Mouse (Mus musculus) midbrain, embryonic 14.5 days (tissue): ENCODE measurements around the gene Ccl17. TPM values are rescaled to one million over a fixed set of nuclear protein-coding genes. Genes with fewer than 3 reads are reported as not detected.

Experiments
- ATAC-seq: fragments of 200-750 bp; cut with Nextera tagmentation; 2 replicates; pipeline ENCODE4 v1.8.0; 2017; ENCODE audit warnings: moderate number of reproducible peaks, moderate library complexity; ENCODE audit not compliant: low FRiP score, low TSS enrichment
- DNase-seq: peaks from one replicate; pipeline ENCODE4 v3.0.0-alpha.2; 2015
- H3K27ac ChIP-seq: fragments of 300-500 bp; sonication (generic); replicated peaks from 2 replicates; pipeline ENCODE4 v1.5.1; 2014; ENCODE audit warnings: mild to moderate bottlenecking, low read depth, low read length, moderate library complexity
- H3K27me3 ChIP-seq: fragments of 300-500 bp; sonication (generic); 2 replicates; pipeline ENCODE4 v1.6.1; 2014; ENCODE audit warnings: low read length, control low read depth, mixed read lengths; ENCODE audit not compliant: control insufficient read depth, insufficient read depth
- H3K36me3 ChIP-seq: fragments of 300-500 bp; sonication (generic); 2 replicates; pipeline ENCODE4 v1.6.1; 2014; ENCODE audit warnings: low read length, control low read depth; ENCODE audit not compliant: control insufficient read depth, insufficient read depth
- H3K4me1 ChIP-seq: fragments of 300-500 bp; sonication (generic); 2 replicates; pipeline ENCODE4 v1.6.1; 2014; ENCODE audit warnings: mild to moderate bottlenecking, antibody characterized with exemption, low read length, control low read depth; ENCODE audit not compliant: control insufficient read depth, insufficient read depth
- H3K4me2 ChIP-seq: fragments of 300-500 bp; sonication (generic); 2 replicates; pipeline ENCODE4 v1.6.1; 2014; ENCODE audit warnings: mild to moderate bottlenecking, low read length, moderate library complexity
- H3K4me3 ChIP-seq: fragments of 300-500 bp; sonication (generic); replicated peaks from 2 replicates; pipeline ENCODE4 v1.5.1; 2014; ENCODE audit warnings: low read depth, low read length
- H3K9ac ChIP-seq: fragments of 300-500 bp; sonication (generic); replicated peaks from 2 replicates; pipeline ENCODE4 v1.6.1; 2014; ENCODE audit warnings: mild to moderate bottlenecking, low read length, moderate library complexity
- H3K9me3 ChIP-seq: fragments of 300-500 bp; sonication (generic); 2 replicates; pipeline ENCODE4 v1.6.1; 2016; ENCODE audit warnings: low read length, control low read depth, mixed read lengths; ENCODE audit not compliant: control insufficient read depth
- WGBS: fragments of 180-500 bp; shearing (Covaris S2); extraction: QIAGEN DNeasy Blood & Tissue Kit; methylation state at CpG from one replicate; pipeline ENCODE4 v1.1.7; 2014; 5-methylcytosine and 5-hydroxymethylcytosine counted together
- polyA plus RNA-seq: library from polyadenylated mRNA; unstranded; fragments of >200 nt; fragmentation: Nextera tagmentation; extraction: Ambion mirVana; gene quantifications from 2 replicates; pipeline ENCODE4 v1.2.1, GENCODE M21; 2014

Gene Ccl17
- polyA plus RNA-seq, 1 experiment from 2014 or later: not detected

DNA sequence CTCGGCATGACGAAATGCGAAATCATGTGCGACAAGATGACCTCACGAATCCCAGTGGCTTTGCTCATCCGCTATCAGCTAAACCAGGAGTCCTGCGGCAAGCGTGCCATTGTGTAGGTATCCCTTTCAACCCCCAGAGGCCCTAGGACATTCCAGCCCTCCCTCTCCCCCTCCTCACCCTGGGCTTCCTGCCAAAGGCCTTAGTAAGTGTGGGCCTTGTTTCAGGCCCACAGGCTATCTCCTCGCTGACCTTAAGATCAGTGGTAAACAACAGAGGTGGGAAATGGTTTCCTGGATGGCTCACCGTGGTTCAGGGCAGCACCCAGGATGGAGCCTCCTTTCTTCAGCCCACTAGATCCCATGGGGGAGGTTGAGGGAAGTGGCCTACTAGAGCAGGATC, 32.2 kb upstream of the Ccl17 start:
- Histone ChIP-seq H3K4me1 (peaks cover 22% of the 10 kb centered on the region), H3K4me2 (no peak overlapping the region), H3K4me3 (no peak overlapping the region), H3K9me3 (no peaks in the 10 kb centered on the region), H3K27ac (no peak overlapping the region), H3K36me3 (no peaks in the 10 kb centered on the region), H3K27me3 (peaks cover 5% of the 10 kb centered on the region; the same call in 1 of the 2 replicates), H3K9ac (no peak overlapping the region)
- peak; percentile 31 for DNase-seq
- WGBS: 66% methylated on average over 10 of the region's 10 CpGs
- ATAC-seq: no peak

DNA sequence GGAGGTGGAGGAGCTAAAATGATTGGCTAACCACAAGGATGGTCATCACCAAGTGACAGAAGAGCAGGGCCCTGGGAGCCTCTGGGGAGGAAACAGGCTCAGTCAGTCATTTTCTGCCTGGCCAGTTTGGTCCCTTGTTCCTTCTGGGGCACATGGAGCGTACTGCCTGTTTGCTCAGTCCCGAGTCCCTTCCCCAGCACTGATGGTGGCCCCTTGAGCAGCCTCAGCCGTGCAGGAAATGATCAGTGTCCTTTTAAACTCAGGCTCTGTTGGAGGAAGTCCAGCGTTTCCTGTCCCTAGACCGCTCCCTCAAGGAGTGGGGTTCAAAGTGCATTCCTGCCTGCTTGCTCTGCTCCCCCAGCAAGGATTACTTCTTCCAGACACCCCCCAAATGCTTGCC, 31.8 kb upstream of the Ccl17 start:
- WGBS: 84% methylated on average over 5 of the region's 5 CpGs
- no peak overlapping the region for H3K4me2 ChIP-seq
- 0 out of 2 replicates have a peak, but pooled peaks cover under 1% of the 10 kb centered on the region for H3K27me3 ChIP-seq
- no peak overlapping the region for H3K9ac ChIP-seq
- no peak overlapping the region for H3K4me3 ChIP-seq
- H3K4me1 ChIP-seq: peaks cover 18% of the 10 kb centered on the region
- H3K36me3 ChIP-seq: no peaks in the 10 kb centered on the region
- H3K9me3 ChIP-seq: no peaks in the 10 kb centered on the region
- no peak for ATAC-seq
- DNase-seq: no peak
- H3K27ac ChIP-seq: no peak overlapping the region

DNA sequence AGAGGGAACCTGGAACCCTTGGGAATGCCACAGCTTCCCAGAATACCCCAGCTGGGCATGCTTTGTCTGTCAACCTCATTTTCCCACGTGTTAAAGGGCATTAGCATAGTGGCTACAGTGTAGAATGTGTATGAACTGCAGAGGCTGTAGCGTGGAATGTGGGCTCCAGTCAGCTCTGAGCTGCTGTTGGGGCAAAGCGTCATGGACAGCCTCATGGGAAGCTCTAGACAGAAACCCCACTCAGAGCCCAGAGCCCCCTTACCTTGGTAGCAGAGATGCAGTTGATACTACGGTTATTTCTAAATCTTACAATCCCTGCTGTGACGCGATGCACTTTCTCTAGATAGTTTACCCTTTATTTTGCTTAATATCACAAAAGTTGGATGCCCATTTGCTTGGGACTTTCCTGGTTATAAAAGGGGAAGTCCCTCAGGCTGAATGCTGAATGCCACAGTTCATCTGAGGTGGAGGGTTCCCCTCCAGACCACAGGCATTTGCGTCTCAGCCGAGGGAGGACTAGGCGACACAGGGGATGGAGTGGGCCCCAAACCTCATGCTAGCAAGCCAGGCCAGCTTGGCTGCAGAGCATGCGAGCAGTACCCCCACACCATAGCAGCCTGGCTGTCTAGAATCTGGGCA, 31.2 kb upstream of the Ccl17 start:
- Histone ChIP-seq H3K27me3 (no peaks in the 10 kb centered on the region), H3K9me3 (no peaks in the 10 kb centered on the region), H3K4me2 (no peak overlapping the region), H3K4me3 (no peak overlapping the region), H3K36me3 (no peaks in the 10 kb centered on the region), H3K4me1 (peaks cover 13% of the 10 kb centered on the region), H3K9ac (no peak overlapping the region), H3K27ac (no peak overlapping the region)
- ATAC-seq: no peak
- WGBS: 73% methylated on average over 10 of the region's 10 CpGs
- no peak for DNase-seq

DNA sequence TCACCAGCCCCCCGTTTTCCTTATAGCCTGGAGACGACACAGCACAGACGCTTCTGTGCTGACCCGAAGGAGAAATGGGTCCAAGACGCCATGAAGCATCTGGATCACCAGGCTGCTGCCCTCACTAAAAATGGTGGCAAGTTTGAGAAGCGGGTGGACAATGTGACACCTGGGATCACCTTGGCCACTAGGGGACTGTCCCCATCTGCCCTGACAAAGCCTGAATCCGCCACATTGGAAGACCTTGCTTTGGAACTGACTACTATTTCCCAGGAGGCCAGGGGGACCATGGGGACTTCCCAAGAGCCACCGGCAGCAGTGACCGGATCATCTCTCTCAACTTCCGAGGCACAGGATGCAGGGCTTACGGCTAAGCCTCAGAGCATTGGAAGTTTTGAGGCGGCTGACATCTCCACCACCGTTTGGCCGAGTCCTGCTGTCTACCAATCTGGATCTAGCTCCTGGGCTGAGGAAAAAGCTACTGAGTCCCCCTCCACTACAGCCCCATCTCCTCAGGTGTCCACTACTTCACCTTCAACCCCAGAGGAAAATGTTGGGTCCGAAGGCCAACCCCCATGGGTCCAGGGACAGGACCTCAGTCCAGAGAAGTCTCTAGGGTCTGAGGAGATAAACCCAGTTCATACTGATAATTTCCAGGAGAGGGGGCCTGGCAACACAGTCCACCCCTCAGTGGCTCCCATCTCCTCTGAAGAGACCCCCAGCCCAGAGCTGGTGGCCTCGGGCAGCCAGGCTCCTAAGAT, 30.5 kb upstream of the Ccl17 start:
- no peak overlapping the region for H3K27ac ChIP-seq
- WGBS: 94% methylated on average over 16 of the region's 16 CpGs
- no peak overlapping the region for H3K9ac ChIP-seq
- H3K27me3 ChIP-seq: no peaks in the 10 kb centered on the region
- no peaks in the 10 kb centered on the region for H3K36me3 ChIP-seq
- no peak for DNase-seq
- no peak overlapping the region for H3K4me2 ChIP-seq
- H3K9me3 ChIP-seq: no peaks in the 10 kb centered on the region
- no peak for ATAC-seq
- no peak overlapping the region for H3K4me3 ChIP-seq
- peaks cover 10% of the 10 kb centered on the region; the same call in 1 of the 2 replicates for H3K4me1 ChIP-seq

DNA sequence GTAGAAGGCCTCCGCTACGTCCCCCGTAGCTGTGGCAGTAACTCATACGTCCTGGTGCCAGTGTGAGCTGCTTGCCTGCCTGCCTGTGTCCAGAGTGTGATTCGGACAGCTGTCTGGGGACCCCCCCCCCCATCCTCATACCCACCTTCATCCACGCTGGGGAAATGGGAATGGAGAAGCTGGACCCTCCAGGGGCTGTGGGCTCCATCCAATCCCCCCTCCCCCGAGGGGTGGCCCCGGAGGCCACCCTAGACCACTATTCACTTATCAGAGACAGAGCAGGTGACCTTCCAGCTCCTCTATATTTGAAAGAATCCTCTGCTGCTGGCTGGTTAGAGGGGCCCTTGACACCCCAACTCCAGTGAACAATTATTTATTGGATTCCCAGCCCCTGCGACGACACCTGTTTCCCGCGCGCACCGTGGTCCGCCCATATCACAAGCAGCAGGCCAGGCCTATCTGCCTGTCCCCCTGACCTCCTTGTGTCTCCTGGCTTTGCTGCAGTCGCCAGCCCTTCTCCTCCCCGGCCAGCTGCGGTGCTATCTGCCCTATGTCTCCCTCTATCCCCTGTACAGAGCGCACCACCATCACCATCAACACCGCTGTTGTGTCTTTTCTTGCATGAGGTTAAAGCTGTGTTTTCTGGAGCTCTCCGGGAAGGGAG, 29.6 kb upstream of the Ccl17 start:
- H3K9ac ChIP-seq: no peak overlapping the region
- DNase-seq: no peak

DNA sequence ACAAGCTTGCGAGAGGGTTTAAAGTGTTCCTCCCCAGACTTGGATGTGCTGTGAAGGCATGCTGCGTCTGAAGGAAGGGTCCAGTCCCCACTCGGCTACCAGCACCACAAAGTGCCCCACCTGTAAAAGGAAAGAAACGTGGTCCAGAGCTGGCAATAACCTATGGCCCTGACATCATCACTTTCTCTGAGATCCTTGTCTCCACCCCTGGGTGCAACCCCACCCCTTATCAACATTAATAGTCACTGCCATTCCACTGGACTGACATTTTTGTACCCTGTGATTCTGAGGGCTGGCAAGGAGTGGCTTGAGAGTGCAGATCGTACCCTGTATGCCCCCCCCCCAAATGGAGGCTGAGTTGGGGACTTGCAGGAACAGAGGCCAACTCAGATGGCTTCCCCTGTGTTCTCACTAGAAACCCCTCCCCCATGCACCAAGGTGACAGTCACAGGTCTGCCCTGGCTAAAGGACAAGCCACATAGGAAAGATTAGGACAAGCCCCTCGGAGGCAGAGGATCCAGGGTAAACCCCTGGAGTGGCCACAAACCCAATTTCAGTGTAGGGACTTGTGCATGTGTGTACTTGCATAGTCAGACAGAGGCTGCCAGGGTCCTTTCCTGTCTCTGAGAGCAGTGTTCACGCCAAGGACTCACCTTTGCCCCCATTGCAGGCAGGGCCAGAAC, 29.0 kb upstream of the Ccl17 start:
- DNase-seq (no peak), ATAC-seq (no peak)
- Histone ChIP-seq H3K27me3 (no peaks in the 10 kb centered on the region), H3K4me2 (no peak overlapping the region), H3K4me1 (peaks cover 10% of the 10 kb centered on the region; the same call in 1 of the 2 replicates), H3K36me3 (no peaks in the 10 kb centered on the region), H3K27ac (no peak overlapping the region), H3K4me3 (no peak overlapping the region), H3K9ac (no peak overlapping the region), H3K9me3 (no peaks in the 10 kb centered on the region)
- WGBS: 57% methylated on average over 7 of the region's 7 CpGs

More for the DNA sequence above, 29.6 kb upstream of the Ccl17 start:
- H3K4me2 ChIP-seq: no peak overlapping the region
- 80% methylated on average over 21 of the region's 21 CpGs for WGBS
- H3K27me3 ChIP-seq: no peaks in the 10 kb centered on the region
- no peaks in the 10 kb centered on the region for H3K9me3 ChIP-seq
- peaks cover 10% of the 10 kb centered on the region; the same call in 1 of the 2 replicates for H3K4me1 ChIP-seq
- no peak overlapping the region for H3K27ac ChIP-seq
- H3K36me3 ChIP-seq: no peaks in the 10 kb centered on the region
- ATAC-seq: no peak
- no peak overlapping the region for H3K4me3 ChIP-seq

DNA sequence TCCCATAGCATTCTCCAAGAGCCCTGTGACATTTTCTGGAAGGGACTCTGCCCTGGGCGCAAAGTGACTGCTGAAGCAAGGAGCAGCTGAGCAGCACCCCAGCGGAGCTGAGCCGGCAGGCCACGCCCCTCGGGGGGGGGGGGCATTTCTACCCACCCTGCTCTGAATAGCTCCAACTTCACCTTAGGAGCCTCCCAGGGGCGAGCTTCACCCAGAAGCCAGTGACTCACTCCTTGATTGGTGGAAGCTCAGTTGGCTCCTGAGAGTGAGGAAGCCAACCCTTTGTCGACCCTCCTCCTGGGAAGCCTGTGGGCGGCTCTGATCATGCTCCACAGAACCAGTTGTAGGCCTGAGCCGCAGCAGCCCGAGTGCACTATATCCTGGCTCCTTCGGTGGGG, 28.4 kb upstream of the Ccl17 start:
- H3K9ac ChIP-seq: no peak overlapping the region
- no peak overlapping the region for H3K27ac ChIP-seq
- H3K4me3 ChIP-seq: no peak overlapping the region
- H3K27me3 ChIP-seq: no peaks in the 10 kb centered on the region
- H3K9me3 ChIP-seq: no peaks in the 10 kb centered on the region
- no peak for ATAC-seq
- 7% methylated on average over 11 of the region's 11 CpGs for WGBS
- H3K4me2 ChIP-seq: no peak overlapping the region
- DNase-seq: peak; percentile 6
- no peaks in the 10 kb centered on the region for H3K36me3 ChIP-seq
- H3K4me1 ChIP-seq: peaks cover 10% of the 10 kb centered on the region; the same call in 1 of the 2 replicates

DNA sequence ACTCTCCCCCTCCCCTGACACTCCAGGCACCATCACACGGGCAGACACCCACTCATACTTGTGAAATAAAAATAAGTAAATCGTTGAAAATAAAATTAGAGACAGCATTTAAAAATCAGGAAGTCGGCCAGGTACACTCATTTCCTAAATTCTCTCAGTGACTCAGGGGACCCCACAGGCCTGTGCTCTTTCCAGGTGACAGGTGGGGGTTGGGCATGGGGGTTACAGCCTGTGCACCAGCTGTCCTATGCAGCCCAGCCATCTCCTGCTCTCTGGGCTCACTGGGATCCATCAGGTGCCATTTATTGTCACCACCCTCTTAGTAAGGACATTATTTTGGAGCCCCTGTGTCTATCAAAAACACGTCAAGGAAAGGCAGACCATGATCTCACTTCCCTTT, 26.4 kb upstream of the Ccl17 start:
- Histone ChIP-seq H3K27ac (no peak overlapping the region), H3K4me2 (no peak overlapping the region), H3K36me3 (no peaks in the 10 kb centered on the region), H3K9ac (no peak overlapping the region), H3K9me3 (no peaks in the 10 kb centered on the region), H3K27me3 (no peaks in the 10 kb centered on the region), H3K4me1 (peaks cover 5% of the 10 kb centered on the region; the same call in 1 of the 2 replicates), H3K4me3 (no peak overlapping the region)
- no peak for DNase-seq
- ATAC-seq: no peak
- WGBS: 87% methylated on average over 4 of the region's 4 CpGs
